ENCODE assay signal across 8 mouse cellular contexts in genomic region chr2:150910295-150910881, GRCm38 (mm10). TPM values are rescaled to one million over a fixed set of nuclear protein-coding genes. Genes with fewer than 3 reads are reported as not detected.
DNase-seq lines count a peak whose midpoint lies in the region; ATAC-seq and TF ChIP-seq lines count a peak whose summit lies in the region.

No protein-coding gene starts in this region.

- no peak for TF ChIP-seq CTCF in lung, embryonic 14.5 days (IDR thresholded peaks at IDR 0.05; ENCODE audit: low read depth)

- peak; percentile 51 for DNase-seq in lung, embryonic 14.5 days
- no peak for DNase-seq in lung, postnatal 4 days
- DNase-seq in embryonic facial prominence, embryonic 10.5 days (ENCODE audit: low spot score): no peak
- DNase-seq in ovary, postnatal 36 days (ENCODE audit: low spot score): no peak
- no peak for DNase-seq in adipocyte (ENCODE audit: low spot score)
- DNase-seq in cerebellum, adult 9-10 months: no peak

- ATAC-seq in lung, embryonic 14.5 days (ENCODE audit: insufficient read depth): peak; percentile 10; the same call in 1 of the 2 replicates
- ATAC-seq in intestine, embryonic 15.5 days: no peak
- ATAC-seq in neural tube, embryonic 13.5 days (ENCODE audit: low read depth): no peak

- H3K4me2 ChIP-seq in lung, embryonic 14.5 days: peak overlapping the region; percentile 66
- peak overlapping the region; percentile 64 for H3K4me2 ChIP-seq in intestine, embryonic 15.5 days (replicated peaks)
- H3K4me2 ChIP-seq in neural tube, embryonic 13.5 days: peak overlapping the region; percentile 61

- H3K9ac ChIP-seq in lung, embryonic 14.5 days: peak overlapping the region; percentile 65
- H3K9ac ChIP-seq in intestine, embryonic 15.5 days: peak overlapping the region; percentile 56; the same call in 1 of the 2 replicates
- H3K9ac ChIP-seq in neural tube, embryonic 13.5 days: peak overlapping the region; percentile 70

- H3K27me3 ChIP-seq in lung, embryonic 14.5 days (ENCODE audit: insufficient read depth, low read length): no peaks in the 10 kb centered on the region
- H3K27me3 ChIP-seq in embryonic facial prominence, embryonic 10.5 days (replicated peaks; ENCODE audit: low read depth, poor library complexity, severe bottlenecking): no peaks in the 10 kb centered on the region
- no peaks in the 10 kb centered on the region for H3K27me3 ChIP-seq in intestine, embryonic 15.5 days (replicated peaks)
- H3K27me3 ChIP-seq in neural tube, embryonic 13.5 days: peaks cover 3% of the 10 kb centered on the region; the same call in 1 of the 2 replicates

- H3K4me1 ChIP-seq in lung, embryonic 14.5 days (ENCODE audit: insufficient read depth): no peaks in the 10 kb centered on the region
- H3K4me1 ChIP-seq in embryonic facial prominence, embryonic 10.5 days: peaks cover 11% of the 10 kb centered on the region; the same call in 1 of the 2 replicates
- H3K4me1 ChIP-seq in intestine, embryonic 15.5 days (replicated peaks): no peaks in the 10 kb centered on the region
- H3K4me1 ChIP-seq in neural tube, embryonic 13.5 days (replicated peaks): peaks cover 10% of the 10 kb centered on the region

- 29% methylated on average over 7 of the region's 10 CpGs for WGBS in lung, embryonic 14.5 days
- WGBS in embryonic facial prominence, embryonic 10.5 days: 49% methylated on average over 10 of the region's 10 CpGs
- WGBS in intestine, embryonic 15.5 days: 32% methylated on average over 8 of the region's 10 CpGs
- WGBS in neural tube, embryonic 13.5 days: 31% methylated on average over 10 of the region's 10 CpGs

- no peak overlapping the region for H3K27ac ChIP-seq in lung, embryonic 14.5 days (ENCODE audit: low read depth)
- H3K27ac ChIP-seq in embryonic facial prominence, embryonic 10.5 days (replicated peaks): peak overlapping the region; percentile 96
- H3K27ac ChIP-seq in intestine, embryonic 15.5 days: no peak overlapping the region
- no peak overlapping the region for H3K27ac ChIP-seq in neural tube, embryonic 13.5 days (replicated peaks)

- peaks cover 5% of the 10 kb centered on the region; the same call in 1 of the 2 replicates for H3K36me3 ChIP-seq in lung, embryonic 14.5 days (ENCODE audit: insufficient read depth)
- peaks cover 19% of the 10 kb centered on the region for H3K36me3 ChIP-seq in embryonic facial prominence, embryonic 10.5 days (replicated peaks)
- H3K36me3 ChIP-seq in intestine, embryonic 15.5 days: no peaks in the 10 kb centered on the region
- no peaks in the 10 kb centered on the region for H3K36me3 ChIP-seq in neural tube, embryonic 13.5 days

- H3K4me3 ChIP-seq in lung, embryonic 14.5 days (ENCODE audit: low read depth, low read length): peak overlapping the region; percentile 56
- H3K4me3 ChIP-seq in embryonic facial prominence, embryonic 10.5 days: peak overlapping the region; percentile 73
- peak overlapping the region; percentile 75 for H3K4me3 ChIP-seq in intestine, embryonic 15.5 days (replicated peaks)
- H3K4me3 ChIP-seq in neural tube, embryonic 13.5 days: peak overlapping the region; percentile 70

- H3K9me3 ChIP-seq in lung, embryonic 14.5 days (ENCODE audit: low read depth, low read length): no peaks in the 10 kb centered on the region
- no peaks in the 10 kb centered on the region for H3K9me3 ChIP-seq in embryonic facial prominence, embryonic 10.5 days
- H3K9me3 ChIP-seq in intestine, embryonic 15.5 days: no peaks in the 10 kb centered on the region
- no peaks in the 10 kb centered on the region for H3K9me3 ChIP-seq in neural tube, embryonic 13.5 days

RNA-seq across cellular contexts. Expression of gene Gins1, which starts 5.2 kb away (rescaled TPM):
- 55.4 and 58.1 TPM in 2 replicates for polyA plus RNA-seq in lung, embryonic 14.5 days (2014; fragmentation: Nextera tagmentation; extraction: Ambion mirVana)
- 74.1 and 76.0 TPM in 2 replicates for polyA plus RNA-seq in embryonic facial prominence, embryonic 10.5 days (2016; fragmentation: Nextera tagmentation; extraction: Ambion mirVana)
- 28.1 and 32.4 TPM in 2 replicates for polyA plus RNA-seq in intestine, embryonic 15.5 days (2015; fragmentation: Nextera tagmentation; extraction: Ambion mirVana)
- polyA plus RNA-seq in neural tube, embryonic 13.5 days (2015; fragmentation: Nextera tagmentation; extraction: Ambion mirVana): 18.5 and 21.4 TPM in 2 replicates

RNA-seq across cellular contexts. Expression of gene Abhd12, which starts 5.8 kb away (rescaled TPM):
- polyA plus RNA-seq in lung, embryonic 14.5 days (2014; fragmentation: Nextera tagmentation; extraction: Ambion mirVana): 59.2 and 67.2 TPM in 2 replicates
- 46.0 and 51.3 TPM in 2 replicates for polyA plus RNA-seq in embryonic facial prominence, embryonic 10.5 days (2016; fragmentation: Nextera tagmentation; extraction: Ambion mirVana)
- 52.5 and 53.3 TPM in 2 replicates for polyA plus RNA-seq in intestine, embryonic 15.5 days (2015; fragmentation: Nextera tagmentation; extraction: Ambion mirVana)
- 108 and 109 TPM in 2 replicates for polyA plus RNA-seq in neural tube, embryonic 13.5 days (2015; fragmentation: Nextera tagmentation; extraction: Ambion mirVana)
